Mouse (Mus musculus): Measurements from ENCODE around the gene Ttyh3. TPM values are rescaled to one million over a fixed set of nuclear protein-coding genes. Genes with fewer than 3 reads are reported as not detected.
A peak's percentile ranks its signal among the peaks of the same experiment; 100 is the strongest.

Gene Ttyh3
- polyA plus RNA-seq, 1 experiment from 2014 or later, result 19.8 TPM

- peaks cover 13% of the 10 kb centered on the region for H3K4me1 ChIP-seq (ENCODE audit: insufficient read depth, low read depth, low read length)
- no peak for TF ChIP-seq CTCF (IDR thresholded peaks at IDR 0.05)
- no peak for TF ChIP-seq EP300 (IDR thresholded peaks at IDR 0.05)
- H3K27ac ChIP-seq (ENCODE audit: low read length), result no peak overlapping the region
- 63% methylated on average over 3 of the region's 3 CpGs for WGBS
- peaks cover 9% of the 10 kb centered on the region; the same call in 1 of the 2 replicates for H3K36me3 ChIP-seq (ENCODE audit: insufficient read depth, low read length)
- H3K4me2 ChIP-seq (replicated peaks; ENCODE audit: low read depth, low read length), result no peak overlapping the region
- no peaks in the 10 kb centered on the region for H3K9me3 ChIP-seq (ENCODE audit: low read length)
- DNase-seq (ENCODE audit: low spot score), result no peak
- H3K27me3 ChIP-seq (replicated peaks; ENCODE audit: insufficient read depth, low read length), result no peaks in the 10 kb centered on the region
- H3K9ac ChIP-seq (replicated peaks; ENCODE audit: low read depth), result no peak overlapping the region
- H3K4me3 ChIP-seq (ENCODE audit: low read depth, low read length), result no peak overlapping the region
- no peak for ATAC-seq
Measured at GRCm38 (mm10) chr5:140637989-140638388, 10.8 kb downstream of the Ttyh3 start.

- DNase-seq (ENCODE audit: low spot score) (no peak), ATAC-seq (no peak)
- Histone ChIP-seq H3K4me2 (replicated peaks; ENCODE audit: low read depth, low read length) (no peak overlapping the region), H3K4me1 (ENCODE audit: insufficient read depth, low read depth, low read length) (peaks cover 11% of the 10 kb centered on the region), H3K9ac (replicated peaks; ENCODE audit: low read depth) (no peak overlapping the region), H3K27me3 (replicated peaks; ENCODE audit: insufficient read depth, low read length) (no peaks in the 10 kb centered on the region), H3K9me3 (ENCODE audit: low read length) (no peaks in the 10 kb centered on the region), H3K36me3 (ENCODE audit: insufficient read depth, low read length) (peaks cover 9% of the 10 kb centered on the region; the same call in 1 of the 2 replicates), H3K4me3 (ENCODE audit: low read depth, low read length) (no peak overlapping the region), H3K27ac (ENCODE audit: low read length) (peak overlapping the region; percentile 66)
- 76% methylated on average over 6 of the region's 6 CpGs for WGBS
- TF ChIP-seq CTCF (IDR thresholded peaks at IDR 0.05) (no peak), EP300 (IDR thresholded peaks at IDR 0.05) (no peak)
Measured at GRCm38 (mm10) chr5:140637058-140637410, 11.8 kb downstream of the Ttyh3 start.

GRCm38 (mm10) chr5:140636316-140637057 lies 12.3 kb downstream of the Ttyh3 start:
- 61% methylated on average over 7 of the region's 7 CpGs for WGBS

GRCm38 (mm10) chr5:140634798-140635722 lies 13.8 kb downstream of the Ttyh3 start:
- TF ChIP-seq CTCF (IDR thresholded peaks at IDR 0.05) (no peak), EP300 (IDR thresholded peaks at IDR 0.05) (no peak)
- 95% methylated on average over 26 of the region's 26 CpGs for WGBS

More at GRCm38 (mm10) chr5:140636316-140637057, 12.3 kb downstream of the Ttyh3 start:
- peaks cover 6% of the 10 kb centered on the region for H3K4me1 ChIP-seq (ENCODE audit: insufficient read depth, low read depth, low read length)
- no peak overlapping the region for H3K9ac ChIP-seq (replicated peaks; ENCODE audit: low read depth)
- ATAC-seq, result peak; percentile 69
- H3K4me3 ChIP-seq (ENCODE audit: low read depth, low read length), result no peak overlapping the region
- H3K4me2 ChIP-seq (replicated peaks; ENCODE audit: low read depth, low read length), result no peak overlapping the region
- H3K9me3 ChIP-seq (ENCODE audit: low read length), result no peaks in the 10 kb centered on the region
- peak overlapping the region; percentile 66; the same call in 1 of the 2 replicates for H3K27ac ChIP-seq (ENCODE audit: low read length)
- TF ChIP-seq CTCF (IDR thresholded peaks at IDR 0.05) (peak; percentile 23; the same call in 1 of the 2 replicates), EP300 (IDR thresholded peaks at IDR 0.05) (peak; percentile 84)
- H3K36me3 ChIP-seq (ENCODE audit: insufficient read depth, low read length), result peaks cover 9% of the 10 kb centered on the region; the same call in 1 of the 2 replicates
- DNase-seq (ENCODE audit: low spot score), result peak; percentile 36
- no peaks in the 10 kb centered on the region for H3K27me3 ChIP-seq (replicated peaks; ENCODE audit: insufficient read depth, low read length)

GRCm38 (mm10) chr5:140633432-140633831 lies 15.4 kb downstream of the Ttyh3 start:
- peaks cover 15% of the 10 kb centered on the region for H3K36me3 ChIP-seq (ENCODE audit: insufficient read depth, low read length)
- 81% methylated on average over 7 of the region's 7 CpGs for WGBS
- ATAC-seq (no peak), DNase-seq (ENCODE audit: low spot score) (no peak)
- H3K4me2 ChIP-seq (replicated peaks; ENCODE audit: low read depth, low read length), result no peak overlapping the region
- H3K9ac ChIP-seq (replicated peaks; ENCODE audit: low read depth), result no peak overlapping the region
- TF ChIP-seq CTCF (IDR thresholded peaks at IDR 0.05) (no peak), EP300 (IDR thresholded peaks at IDR 0.05) (no peak)
- no peaks in the 10 kb centered on the region for H3K4me1 ChIP-seq (ENCODE audit: insufficient read depth, low read depth, low read length)
- no peaks in the 10 kb centered on the region for H3K27me3 ChIP-seq (replicated peaks; ENCODE audit: insufficient read depth, low read length)
- H3K27ac ChIP-seq (ENCODE audit: low read length), result no peak overlapping the region
- H3K9me3 ChIP-seq (ENCODE audit: low read length), result no peaks in the 10 kb centered on the region
- H3K4me3 ChIP-seq (ENCODE audit: low read depth, low read length), result no peak overlapping the region

More at GRCm38 (mm10) chr5:140634798-140635722, 13.8 kb downstream of the Ttyh3 start:
- no peak overlapping the region for H3K4me3 ChIP-seq (ENCODE audit: low read depth, low read length)
- no peak overlapping the region for H3K27ac ChIP-seq (ENCODE audit: low read length)
- no peaks in the 10 kb centered on the region for H3K9me3 ChIP-seq (ENCODE audit: low read length)
- H3K9ac ChIP-seq (replicated peaks; ENCODE audit: low read depth), result no peak overlapping the region
- no peak overlapping the region for H3K4me2 ChIP-seq (replicated peaks; ENCODE audit: low read depth, low read length)
- H3K36me3 ChIP-seq (ENCODE audit: insufficient read depth, low read length), result peaks cover 9% of the 10 kb centered on the region; the same call in 1 of the 2 replicates
- DNase-seq (ENCODE audit: low spot score) (no peak), ATAC-seq (no peak)
- H3K4me1 ChIP-seq (ENCODE audit: insufficient read depth, low read depth, low read length), result no peaks in the 10 kb centered on the region
- no peaks in the 10 kb centered on the region for H3K27me3 ChIP-seq (replicated peaks; ENCODE audit: insufficient read depth, low read length)

- no peaks in the 10 kb centered on the region for H3K27me3 ChIP-seq (replicated peaks; ENCODE audit: insufficient read depth, low read length)
- no peak for DNase-seq (ENCODE audit: low spot score)
- 93% methylated on average over 9 of the region's 9 CpGs for WGBS
- H3K36me3 ChIP-seq (ENCODE audit: insufficient read depth, low read length), result peaks cover 33% of the 10 kb centered on the region
- ATAC-seq, result no peak
- H3K9me3 ChIP-seq (ENCODE audit: low read length), result no peaks in the 10 kb centered on the region
- no peak overlapping the region for H3K27ac ChIP-seq (ENCODE audit: low read length)
- H3K4me1 ChIP-seq (ENCODE audit: insufficient read depth, low read depth, low read length), result no peaks in the 10 kb centered on the region
- H3K9ac ChIP-seq (replicated peaks; ENCODE audit: low read depth), result no peak overlapping the region
- H3K4me3 ChIP-seq (ENCODE audit: low read depth, low read length), result no peak overlapping the region
- H3K4me2 ChIP-seq (replicated peaks; ENCODE audit: low read depth, low read length), result no peak overlapping the region
- TF ChIP-seq EP300 (IDR thresholded peaks at IDR 0.05) (no peak), CTCF (IDR thresholded peaks at IDR 0.05) (peak; percentile 71)
Measured at GRCm38 (mm10) chr5:140628995-140629394, 19.8 kb downstream of the Ttyh3 start.

Measured in lung, postnatal 0 days (tissue).